Mouse (Mus musculus): ENCODE results near the gene Kctd11.

Gene Kctd11

DNA sequence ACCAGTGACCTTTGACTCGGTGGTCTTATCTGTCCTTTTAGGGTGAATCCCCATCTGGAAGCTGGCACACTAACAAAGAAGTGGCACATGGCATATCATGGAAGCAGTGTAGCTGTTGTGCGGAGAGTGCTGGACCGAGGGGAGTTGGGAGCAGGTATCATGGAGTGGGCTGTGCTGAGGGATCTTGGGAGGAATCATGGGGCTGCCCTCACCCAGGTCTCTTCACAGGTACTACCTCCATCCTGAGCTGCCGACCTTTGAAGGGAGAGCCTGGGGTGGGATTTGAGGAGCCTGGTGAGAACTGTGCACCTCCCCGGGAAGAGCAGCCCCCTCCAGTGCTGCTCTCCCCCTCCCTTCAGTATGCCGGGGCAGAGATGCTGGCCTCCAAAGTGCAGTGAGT, 30.5 kb upstream of the Kctd11 start:
- DNase-seq = no peak

DNA sequence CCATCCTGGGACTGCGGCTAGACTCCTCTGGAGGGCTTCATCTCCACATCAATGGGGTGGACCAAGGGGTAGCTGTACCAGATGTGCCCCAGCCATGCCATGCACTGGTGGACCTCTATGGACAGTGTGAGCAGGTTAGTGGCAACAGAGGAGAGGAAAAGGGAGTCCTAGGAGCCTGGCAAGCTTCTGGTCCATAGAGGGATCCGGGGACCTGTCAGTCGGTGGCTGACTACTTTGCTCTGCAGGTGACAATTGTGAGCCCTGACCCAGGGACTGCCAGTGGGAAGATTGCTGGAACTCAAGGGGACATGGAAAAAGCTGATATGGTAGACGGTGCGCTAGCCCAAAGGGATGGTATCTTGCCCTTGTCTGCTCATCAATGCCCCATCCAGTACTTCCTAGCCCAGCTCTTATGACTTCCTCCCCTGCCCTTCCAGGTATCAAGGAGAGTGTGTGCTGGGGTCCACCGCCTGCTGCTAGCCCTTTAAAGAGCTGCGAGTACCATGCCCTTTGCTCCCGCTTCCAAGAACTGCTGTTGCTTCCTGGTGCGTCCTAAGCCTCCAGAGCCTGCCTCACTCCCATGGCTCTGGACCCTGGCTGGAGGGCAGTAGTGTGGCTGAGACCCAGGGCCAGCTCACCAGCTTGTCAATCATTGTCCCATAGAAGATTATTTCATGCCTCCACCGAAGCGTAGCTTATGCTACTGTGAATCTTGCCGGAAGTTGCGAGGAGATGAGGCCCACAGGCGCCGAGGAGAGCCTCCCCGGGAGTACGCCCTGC, 29.8 kb upstream of the Kctd11 start:
- DNase-seq = peak; percentile 87

DNA sequence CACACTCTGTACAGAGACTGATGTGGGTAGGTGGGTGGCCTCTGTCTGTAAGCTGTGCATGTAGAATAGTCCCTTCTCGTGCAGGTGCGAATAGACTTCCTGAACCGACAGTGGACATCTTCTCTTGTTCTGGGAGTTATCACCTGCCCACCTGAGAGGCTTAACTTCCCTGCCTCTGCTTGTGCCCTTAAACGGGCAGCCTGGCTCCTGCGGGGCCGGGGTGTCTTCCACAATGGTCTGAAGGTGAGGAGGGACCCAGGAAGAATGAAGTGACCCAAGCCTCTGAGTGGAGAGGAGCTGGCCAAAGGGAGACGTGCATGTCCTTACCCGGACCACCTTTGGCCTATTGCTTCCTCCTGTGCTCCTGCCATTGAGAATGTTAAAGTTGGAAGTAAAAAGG, 29.0 kb upstream of the Kctd11 start:
- DNase-seq = no peak

DNA sequence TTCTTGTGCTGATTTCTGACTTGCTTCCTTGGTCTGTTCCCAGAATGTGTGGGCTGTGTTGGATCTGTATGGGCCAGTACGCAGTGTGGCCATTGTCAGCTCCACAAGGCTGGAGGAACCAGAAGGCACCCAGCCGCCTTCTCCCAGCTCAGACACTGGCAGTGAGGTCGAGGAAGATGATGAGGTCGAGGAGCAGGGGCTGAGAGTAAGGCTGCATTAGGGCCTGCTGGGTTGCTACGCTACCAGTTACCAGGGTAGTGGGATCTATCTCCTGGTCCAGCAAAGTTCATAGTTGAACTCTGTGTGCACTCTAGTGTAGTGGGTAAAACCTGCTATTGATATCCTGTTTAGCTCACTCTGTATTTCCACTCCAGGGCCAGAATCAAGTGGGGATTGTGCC, 28.0 kb upstream of the Kctd11 start:
- no peak for DNase-seq

DNA sequence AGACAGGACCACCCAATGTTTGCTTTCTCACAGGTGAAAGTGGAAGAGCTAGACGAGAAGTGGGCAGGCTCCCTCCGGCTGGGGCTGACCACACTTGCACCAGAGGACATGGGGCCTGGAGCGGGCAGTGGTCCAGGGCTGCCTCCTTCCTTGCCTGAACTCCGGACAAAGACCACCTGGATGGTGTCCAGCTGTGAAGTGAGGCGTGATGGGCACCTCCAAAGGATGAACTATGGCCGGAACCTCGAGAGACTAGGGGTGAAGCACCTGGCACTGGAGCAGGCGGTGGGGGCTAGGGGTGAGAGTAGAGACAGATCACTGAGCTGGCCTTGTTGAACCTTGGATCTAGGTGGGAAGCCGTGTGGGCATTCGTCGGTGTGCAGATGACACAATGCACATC, 27.4 kb upstream of the Kctd11 start:
- peak; percentile 98 for DNase-seq

DNA sequence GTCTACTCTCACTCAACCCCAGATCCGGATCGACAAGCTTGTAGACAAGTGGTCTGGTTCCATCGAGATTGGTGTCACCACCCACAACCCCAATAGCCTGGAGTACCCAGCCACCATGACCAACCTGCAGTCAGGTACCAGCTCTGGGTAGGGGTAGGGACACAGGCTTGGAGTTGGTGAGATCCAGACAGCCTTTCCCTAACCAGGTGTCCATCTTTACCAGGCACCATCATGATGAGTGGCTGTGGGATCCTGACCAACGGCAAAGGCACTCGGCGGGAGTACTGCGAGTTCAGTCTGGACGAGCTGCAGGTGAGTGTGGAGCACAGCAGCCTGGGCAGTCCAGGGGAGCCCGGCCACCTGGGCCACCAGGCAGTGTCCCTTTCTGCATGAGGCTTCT, 23.1 kb upstream of the Kctd11 start:
- no peak for DNase-seq

DNA sequence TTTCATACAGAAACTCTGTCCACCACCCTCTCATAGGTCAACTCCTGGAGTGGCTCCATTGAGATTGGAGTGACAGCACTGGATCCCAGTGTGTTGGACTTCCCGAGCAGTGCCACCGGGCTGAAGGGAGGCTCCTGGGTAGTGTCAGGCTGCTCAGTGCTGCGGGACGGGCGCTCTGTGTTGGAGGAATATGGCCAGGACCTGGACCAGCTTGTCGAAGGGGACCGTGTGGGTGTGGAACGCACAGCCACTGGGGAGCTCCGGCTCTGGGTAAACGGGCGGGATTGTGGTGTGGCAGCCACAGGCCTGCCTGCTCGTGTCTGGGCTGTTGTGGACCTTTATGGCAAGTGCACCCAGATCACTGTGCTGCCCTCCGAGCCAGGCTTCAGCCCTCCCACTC, 21.8 kb upstream of the Kctd11 start:
- DNase-seq = peak; percentile 11

DNA sequence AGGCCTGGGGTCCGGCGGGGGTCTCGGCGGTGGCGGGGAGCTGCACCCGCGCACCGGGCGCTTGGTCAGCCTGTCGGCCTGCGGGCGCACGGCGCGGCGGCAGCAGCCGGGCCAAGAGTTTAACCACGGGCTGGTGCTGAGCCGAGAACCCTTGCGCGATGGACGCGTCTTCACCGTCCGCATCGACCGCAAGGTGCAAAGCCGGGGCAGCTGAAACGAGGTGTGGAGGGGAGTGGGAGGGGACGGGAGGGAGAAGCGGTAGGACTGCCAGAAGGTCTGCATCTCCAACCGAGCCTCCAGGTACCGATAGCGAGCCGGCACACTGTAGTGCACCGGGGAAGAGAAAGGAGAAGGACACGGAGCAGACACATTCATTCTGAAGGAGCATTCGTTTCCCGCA, 20.8 kb upstream of the Kctd11 start:
- DNase-seq = no peak

DNA sequence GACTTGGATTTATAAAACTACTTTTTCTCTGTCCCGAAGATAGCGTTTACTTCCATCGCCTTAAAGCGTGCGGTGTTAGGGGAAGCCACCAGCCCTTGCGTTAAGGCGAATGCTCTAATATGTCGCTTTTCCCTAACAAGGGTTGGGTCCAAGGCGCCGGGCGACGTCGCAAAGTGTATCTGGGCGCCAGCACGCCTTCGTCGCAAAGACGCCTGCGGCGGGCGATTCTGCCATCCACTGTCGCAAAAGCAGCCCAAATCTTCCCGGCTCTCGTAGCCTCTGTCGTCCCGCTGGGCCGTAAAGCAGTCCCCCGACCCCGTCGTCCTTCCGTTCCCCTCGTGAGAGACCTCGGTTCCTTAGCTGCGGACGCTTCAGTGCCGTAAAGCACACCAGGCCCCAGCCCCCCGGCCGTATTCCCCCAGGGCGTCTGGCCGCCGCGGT, 20.2 kb upstream of the Kctd11 start:
- DNase-seq = peak; percentile 98

DNA sequence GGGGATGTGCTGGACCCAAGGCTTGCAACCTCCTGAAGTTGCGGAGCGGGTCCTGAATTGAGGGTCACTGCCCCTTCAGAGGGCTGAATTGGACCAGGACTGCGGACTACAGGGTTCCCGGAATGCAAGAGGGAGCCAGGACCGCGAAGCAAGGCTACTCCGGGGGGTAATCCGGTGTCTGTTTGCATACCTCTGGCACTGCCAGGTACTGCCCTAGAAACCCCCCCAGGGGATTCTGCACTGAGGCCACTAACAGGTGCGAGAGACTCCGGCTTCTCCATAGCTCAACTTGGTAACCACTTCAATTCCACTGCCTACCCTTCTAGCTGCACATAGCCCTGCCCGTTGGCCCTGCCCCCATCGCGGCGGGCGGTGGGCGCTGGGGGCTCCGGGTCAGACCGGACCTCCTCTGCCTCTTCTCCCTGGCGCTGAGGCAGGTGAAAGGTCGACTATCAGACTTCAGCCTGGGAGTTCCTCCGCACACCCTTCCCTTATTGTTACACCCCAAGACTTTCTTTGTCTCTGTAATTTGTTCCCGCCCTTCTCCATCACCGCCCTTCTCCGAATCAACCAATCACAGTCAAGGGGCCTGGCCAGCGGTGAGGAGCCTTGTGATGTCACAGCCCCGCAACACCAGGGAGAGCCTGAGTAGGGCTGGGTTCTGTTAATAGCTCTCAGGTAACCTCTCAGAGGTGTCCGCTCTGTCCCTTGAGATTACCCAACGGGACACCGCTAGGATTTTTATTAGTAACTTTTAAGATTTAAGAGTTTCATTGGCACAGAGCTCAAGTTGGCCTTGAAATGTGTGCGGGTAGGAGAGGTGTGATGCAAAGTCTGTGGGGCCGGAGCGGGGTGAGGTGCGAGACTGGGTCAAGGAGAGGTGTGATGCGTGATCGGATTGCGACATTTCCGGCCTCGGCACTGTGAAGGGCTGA, 19.5 kb upstream of the Kctd11 start, which contains the start of the genes 2810408A11Rik and Neurl4:
Gene 2810408A11Rik (minus strand): TSS at position 517 of the 935 bp plus-strand sequence.
Gene Neurl4 (plus strand): TSS at position 602 of the 935 bp plus-strand sequence.
- peak; percentile 96 for DNase-seq

DNA sequence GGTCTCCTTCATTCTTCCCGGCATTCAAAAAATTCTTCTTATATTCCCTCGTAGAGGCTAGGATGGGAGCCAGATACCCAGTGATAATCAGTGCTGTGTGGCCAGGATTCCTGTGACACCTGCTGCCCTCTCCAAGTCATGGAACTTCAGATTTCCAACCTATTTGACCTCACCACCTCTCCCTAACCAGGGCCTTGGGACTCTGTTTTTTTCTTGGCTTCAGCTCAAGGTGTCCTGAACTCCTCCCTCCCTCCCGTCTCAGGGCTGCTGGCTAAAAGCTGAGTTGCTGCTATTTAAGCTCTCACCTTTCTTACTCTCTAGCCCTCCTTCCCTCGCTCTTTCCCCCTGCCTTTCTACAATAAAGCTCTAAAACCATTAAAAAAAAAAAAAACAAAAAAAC, 18.7 kb upstream of the Kctd11 start:
- DNase-seq = peak; percentile 66

DNA sequence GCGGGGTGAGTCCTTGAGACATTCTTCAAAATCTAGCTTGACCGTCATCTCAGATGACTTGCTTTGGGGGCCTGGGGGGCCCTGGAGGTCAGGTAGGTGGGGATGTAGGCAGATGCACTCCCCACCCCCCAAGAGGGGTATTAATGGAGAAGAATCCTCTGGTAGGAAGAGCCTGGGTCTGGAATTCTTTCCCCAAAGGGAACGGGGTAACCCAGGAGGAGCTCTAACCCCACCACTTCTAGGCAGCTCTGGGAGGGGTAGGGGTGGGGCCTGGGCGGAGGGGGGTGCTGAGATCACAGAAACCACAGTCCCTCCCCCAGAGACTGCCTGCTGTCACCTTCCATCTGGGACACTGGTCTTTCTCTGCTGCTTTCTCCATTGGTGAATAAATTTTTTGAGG, 14.1 kb upstream of the Kctd11 start, which contains the start of gene Acap1:
Gene Acap1 (minus strand): TSS at position 249 of the 400 bp plus-strand sequence.
- no peak for DNase-seq

DNA sequence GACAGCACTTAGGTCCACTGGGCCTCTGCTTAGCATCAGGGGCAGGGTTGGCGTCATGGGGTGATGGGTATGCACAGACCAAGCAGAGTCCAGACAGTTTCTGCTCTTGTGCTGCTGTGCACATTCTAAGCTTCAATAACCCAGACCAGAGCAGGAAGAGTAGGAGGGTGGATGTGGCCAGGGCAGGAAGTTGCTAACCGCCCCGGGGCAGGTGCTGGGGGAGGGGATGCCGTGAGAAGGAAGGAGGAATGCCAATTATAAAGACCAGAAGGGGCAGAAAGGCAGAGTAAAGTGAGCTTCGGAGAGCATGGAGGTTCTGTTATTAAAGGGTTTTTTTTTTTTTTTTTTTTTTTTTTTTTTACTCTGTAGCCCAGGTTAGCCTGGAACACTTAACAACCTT, 13.5 kb upstream of the Kctd11 start:
- DNase-seq = peak; percentile 30

DNA sequence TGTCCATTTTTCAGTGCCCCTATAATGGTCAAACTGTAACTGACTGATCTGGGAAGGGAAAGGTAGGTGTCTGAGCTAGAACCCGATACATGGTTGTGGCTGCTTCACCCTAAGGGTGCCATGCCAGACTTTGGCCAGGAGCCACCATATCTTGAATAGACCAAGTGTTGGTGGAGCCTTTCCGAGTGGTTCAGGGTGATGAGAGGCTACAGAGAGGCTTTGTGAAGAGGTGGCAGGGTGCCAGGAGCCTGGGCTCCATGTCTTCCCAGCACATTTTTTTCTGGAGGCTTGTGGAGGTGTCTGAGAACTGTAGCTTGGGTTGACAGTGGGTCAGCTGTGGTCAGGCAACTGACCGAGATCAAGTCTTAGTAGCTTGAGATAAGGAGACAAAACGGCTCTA, 10.3 kb upstream of the Kctd11 start:
- no peak for DNase-seq

DNA sequence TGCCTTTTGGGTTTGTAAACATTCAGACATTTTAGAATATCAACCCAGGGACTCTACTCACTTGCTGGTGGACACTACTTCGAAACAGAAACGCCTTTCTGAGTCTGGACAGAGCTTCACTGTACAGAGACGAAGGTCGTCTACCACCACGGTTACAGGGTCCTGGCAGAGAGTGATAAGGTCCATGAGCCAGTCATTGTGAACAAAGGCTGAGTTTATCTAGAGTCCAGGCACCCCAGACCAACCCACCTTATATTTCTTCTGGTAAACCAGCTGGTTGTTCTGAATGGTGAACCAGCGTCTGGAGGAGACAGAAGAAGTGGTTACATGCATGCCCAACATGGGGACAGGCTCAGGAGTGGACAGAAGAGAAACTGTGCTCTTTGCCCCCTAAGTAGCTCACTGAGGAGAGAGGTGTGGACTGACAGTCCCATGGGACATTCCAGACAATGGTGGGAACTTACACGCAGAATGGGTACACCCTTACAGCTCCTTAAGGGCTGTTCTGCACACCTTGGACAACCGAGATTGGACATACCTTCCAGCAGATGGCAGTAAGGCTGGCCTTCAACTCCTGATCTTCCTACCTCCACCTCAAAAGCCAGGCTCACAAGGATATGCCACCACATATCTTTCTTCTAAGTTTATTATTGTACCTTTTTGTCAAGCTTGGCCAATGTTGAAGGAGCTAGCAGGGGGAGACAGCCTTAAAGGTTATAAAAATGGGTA, 5.9 kb upstream of the Kctd11 start:
- peak; percentile 66 for DNase-seq

DNA sequence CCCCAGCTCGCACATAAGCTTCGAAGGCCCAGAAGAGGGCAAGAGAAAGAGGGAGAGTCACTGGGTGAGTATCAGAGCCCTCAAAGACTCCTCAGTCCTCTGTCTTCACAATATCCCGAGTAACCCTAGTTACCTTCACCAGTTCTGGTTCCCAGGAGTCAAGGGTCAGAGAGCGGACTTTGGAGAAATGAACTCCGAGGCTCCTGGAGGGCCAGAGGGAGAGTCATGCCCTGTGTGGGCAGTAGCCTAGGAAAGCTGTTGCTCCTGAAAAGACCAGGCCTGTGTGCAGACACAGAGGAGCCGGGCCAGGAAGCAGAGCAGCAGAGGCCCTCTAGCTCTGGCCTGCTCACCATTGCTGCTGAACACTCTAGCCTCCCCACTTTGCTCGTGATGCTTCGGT, 3.5 kb upstream of the Kctd11 start:
- peak; percentile 65 for DNase-seq

DNA sequence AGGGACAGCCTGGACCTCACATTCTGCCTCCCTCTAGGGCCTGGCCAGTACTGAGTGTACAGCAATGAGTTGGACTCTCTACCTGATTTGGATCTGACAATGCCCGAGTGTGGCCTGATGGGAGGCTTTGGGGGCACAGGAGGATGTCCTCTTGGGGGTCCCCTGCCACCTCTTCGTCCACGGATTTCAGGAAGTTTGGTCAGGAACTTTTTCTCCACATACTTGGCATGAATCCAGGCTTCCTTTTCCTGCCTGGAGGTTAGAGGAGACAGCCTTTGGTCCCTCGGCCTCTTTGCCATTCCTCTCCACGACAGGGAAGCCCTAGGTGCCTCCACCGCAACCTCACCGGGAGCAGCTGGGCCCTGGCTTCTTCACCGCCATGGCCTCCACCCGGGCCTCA, 3.0 kb upstream of the Kctd11 start:
- peak; percentile 49 for DNase-seq

DNA sequence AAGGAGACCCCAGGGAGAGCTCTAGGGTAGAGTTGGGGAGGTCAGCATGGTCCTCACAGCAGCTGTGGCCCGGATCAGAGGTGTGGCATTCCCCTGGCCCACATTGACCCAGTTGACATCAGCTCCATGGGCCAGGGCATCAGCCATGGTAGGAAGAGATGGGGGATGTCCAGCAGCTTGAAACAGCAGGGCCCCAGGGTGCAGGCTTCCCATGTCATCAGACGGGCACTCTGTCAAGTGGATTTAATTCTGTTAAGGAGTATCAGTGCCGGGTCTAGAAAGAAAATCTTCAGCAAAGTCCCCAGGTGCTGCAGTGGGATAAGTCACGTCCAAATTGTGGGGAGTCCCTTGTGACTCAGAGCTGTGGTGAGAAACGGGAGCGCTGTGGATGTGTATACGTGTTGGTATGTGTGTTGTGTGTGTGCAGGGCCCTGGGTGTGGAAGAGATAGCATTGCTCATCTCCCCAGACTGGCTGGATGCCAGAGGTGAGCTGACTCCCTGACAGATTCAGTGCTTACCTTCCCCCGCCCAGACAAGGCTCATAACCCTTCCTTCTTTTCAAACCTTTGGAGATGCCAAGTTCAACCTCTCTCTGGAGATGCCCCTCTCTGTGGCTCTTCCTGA, 2.4 kb upstream of the Kctd11 start:
- no peak for DNase-seq

DNA sequence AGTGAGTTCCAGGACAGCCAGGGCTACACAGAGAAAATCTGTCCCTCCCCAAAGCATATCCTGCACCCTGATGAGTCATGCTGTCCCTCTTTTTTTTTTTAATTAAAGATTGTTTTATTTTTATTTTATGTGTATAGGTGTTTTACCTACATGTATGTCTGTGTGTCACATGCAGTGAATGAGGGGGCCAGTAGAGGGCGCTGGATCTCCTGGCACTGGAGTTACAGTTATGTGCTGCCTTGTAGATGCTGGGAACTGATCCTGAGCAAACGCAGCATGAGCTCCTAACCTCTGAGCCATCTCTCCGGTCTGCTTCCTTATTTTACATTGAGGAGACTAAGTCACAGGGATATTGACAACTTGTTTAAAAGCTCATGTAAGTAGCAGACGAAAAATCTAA, 1.9 kb upstream of the Kctd11 start:
- DNase-seq = peak; percentile 50

DNA sequence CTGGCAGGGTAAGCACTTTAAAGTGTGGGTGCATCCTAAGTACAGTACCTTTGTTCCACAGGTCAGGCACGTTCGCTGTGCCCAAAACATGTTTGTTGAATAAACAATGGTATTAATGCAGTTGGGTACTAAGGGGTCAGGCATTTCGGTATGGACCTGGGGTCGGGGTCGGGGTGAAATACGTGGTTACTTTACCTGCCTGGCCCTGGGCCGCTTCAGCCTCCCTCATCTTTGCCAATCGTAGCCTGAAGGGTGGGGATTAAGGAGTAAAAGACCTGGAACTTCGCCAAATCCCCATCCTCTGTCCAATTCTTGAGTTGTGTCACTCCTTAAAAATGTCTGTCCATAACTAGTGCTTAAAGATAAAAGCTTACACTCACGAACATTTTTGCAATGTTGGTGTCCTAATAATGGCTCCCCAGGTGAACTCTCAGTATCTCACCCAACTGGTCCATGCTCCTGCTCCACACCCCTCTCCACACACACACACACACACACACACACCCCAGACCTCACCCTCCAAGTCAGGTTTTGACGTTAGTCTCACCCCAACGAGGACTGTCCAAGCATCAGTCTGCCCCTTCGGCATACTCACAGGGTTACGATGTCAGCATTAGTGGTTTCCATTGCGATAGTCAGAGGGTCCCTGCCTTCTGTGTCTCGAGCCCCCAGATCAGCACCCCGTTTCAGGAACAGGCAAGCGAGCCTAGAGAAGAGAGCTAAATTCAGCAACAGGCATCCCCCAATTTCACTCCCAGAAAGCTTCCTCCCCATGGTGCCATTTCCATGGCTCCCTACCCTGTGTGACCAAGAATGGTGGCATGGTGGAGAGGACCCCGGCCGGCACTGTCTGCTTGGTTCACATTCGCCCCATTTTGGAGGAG, 823 bp upstream of the Kctd11 start:
- no peak for DNase-seq

DNA sequence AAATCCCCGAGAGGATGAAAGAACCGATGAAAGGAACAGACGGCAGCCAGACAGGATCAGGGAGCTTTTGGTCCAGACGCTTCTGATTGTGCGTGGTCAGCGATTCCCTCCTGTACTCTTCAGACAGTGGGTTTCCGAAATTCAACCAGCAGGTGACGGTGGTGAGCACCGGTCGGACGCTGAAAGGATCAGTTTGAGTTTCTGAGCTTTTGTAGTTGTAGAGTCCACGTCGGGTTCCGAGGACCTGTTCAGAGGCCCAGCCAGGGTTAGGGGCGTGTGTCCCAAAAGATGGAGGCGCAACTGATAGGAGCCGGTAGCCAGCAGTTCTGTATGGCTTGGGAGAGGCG, 727 bp downstream of the Kctd11 start:
- peak; percentile 88 for DNase-seq

DNA sequence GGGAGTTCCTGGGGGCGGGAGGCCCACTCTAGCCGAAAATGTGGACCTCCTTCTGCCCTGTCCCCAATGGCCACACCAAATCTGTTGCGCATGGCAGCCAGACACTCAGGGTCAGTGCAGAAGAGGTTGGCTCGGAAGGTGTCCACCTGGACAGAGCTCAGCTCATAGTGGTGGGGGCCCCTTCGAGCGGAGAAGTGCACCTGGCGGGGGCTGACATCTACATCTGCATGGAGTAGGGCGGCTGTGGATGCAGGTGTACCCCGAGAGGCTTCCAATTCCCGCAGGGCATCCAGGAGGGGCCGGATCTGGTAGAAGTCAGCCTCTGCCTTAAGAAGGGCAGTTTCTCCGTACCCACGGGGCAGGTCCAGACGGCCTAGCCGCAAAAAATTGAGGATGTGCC, 1.5 kb downstream of the Kctd11 start:
- DNase-seq = no peak
